Mouse (Mus musculus): ENCODE measurements around the gene Tfap4.
A peak's percentile ranks its signal among the peaks of the same experiment; 100 is the strongest.

Gene Tfap4

GRCm38 (mm10) chr16:4520673-4521072 lies 39.0 kb downstream of the Tfap4 start:
- DNase-seq (ENCODE audit: low read depth, low spot score), result no peak

GRCm38 (mm10) chr16:4519825-4520224 lies 39.8 kb downstream of the Tfap4 start:
- no peak for DNase-seq (ENCODE audit: low read depth, low spot score)

- DNase-seq (ENCODE audit: low read depth, low spot score), result no peak
Measured at GRCm38 (mm10) chr16:4519157-4519556, 40.5 kb downstream of the Tfap4 start.

GRCm38 (mm10) chr16:4517906-4518305 lies 41.7 kb downstream of the Tfap4 start:
- DNase-seq (ENCODE audit: low read depth, low spot score), result no peak

GRCm38 (mm10) chr16:4514383-4514782 lies 45.3 kb downstream of the Tfap4 start:
- DNase-seq (ENCODE audit: low read depth, low spot score), result no peak

- DNase-seq (ENCODE audit: low read depth, low spot score), result no peak
Measured at GRCm38 (mm10) chr16:4512661-4513438, 46.8 kb downstream of the Tfap4 start.

GRCm38 (mm10) chr16:4511371-4511770 lies 48.3 kb downstream of the Tfap4 start:
- DNase-seq (ENCODE audit: low read depth, low spot score), result no peak

- no peak for DNase-seq (ENCODE audit: low read depth, low spot score)
Measured at GRCm38 (mm10) chr16:4506181-4506580, 53.5 kb downstream of the Tfap4 start.

- no peak for DNase-seq (ENCODE audit: low read depth, low spot score)
Measured at GRCm38 (mm10) chr16:4503495-4503894, 56.2 kb downstream of the Tfap4 start.

GRCm38 (mm10) chr16:4502568-4502967 lies 57.1 kb downstream of the Tfap4 start:
- DNase-seq (ENCODE audit: low read depth, low spot score), result no peak

- no peak for DNase-seq (ENCODE audit: low read depth, low spot score)
Measured at GRCm38 (mm10) chr16:4501703-4502102, 58.0 kb downstream of the Tfap4 start.

GRCm38 (mm10) chr16:4500598-4501385 lies 58.9 kb downstream of the Tfap4 start:
- no peak for DNase-seq (ENCODE audit: low read depth, low spot score)

GRCm38 (mm10) chr16:4497762-4498607 lies 61.7 kb downstream of the Tfap4 start:
- peak; percentile 56 for DNase-seq (ENCODE audit: low read depth, low spot score)

GRCm38 (mm10) chr16:4496470-4496869 lies 63.2 kb downstream of the Tfap4 start:
- DNase-seq (ENCODE audit: low read depth, low spot score), result no peak

GRCm38 (mm10) chr16:4495861-4496260 lies 63.8 kb downstream of the Tfap4 start:
- DNase-seq (ENCODE audit: low read depth, low spot score), result no peak
